Mouse (Mus musculus) adrenal gland, adult 18-20 months (tissue): Measurements from ENCODE around the gene Arpc5l. TPM values are rescaled to one million over a fixed set of nuclear protein-coding genes. Genes with fewer than 3 reads are reported as not detected.

Experiments
- total RNA-seq, 2 experiments: library from RNA; stranded (reverse); gene quantifications; 1 replicate in 1 of 2; 2 replicates in 1 of 2; pipeline ENCODE4 v1.2.3; 2021

Gene Arpc5l
- total RNA-seq, 2 experiments from 2014 or later: 82.3 to 82.5 TPM

Other genes with a start within 250 kb of the Arpc5l start
- gene Nr6a1, start 77.7 kb upstream of the Arpc5l start, total RNA-seq: 1 to 10 TPM; 6.7 to 8.5 TPM
- 10 to 100 TPM in 1 of 2 experiments, 1 to 10 TPM in 1; 6.3 to 12.2 TPM for gene Olfml2a, start 73.4 kb upstream of the Arpc5l start, total RNA-seq
- under 1 TPM; 0.53 to 0.61 TPM for gene Wdr38, start 7.9 kb upstream of the Arpc5l start, total RNA-seq
- 100 to 1,000 TPM; 442 to 451 TPM for gene Rpl35, start 276 bp downstream of the Arpc5l start, total RNA-seq
- 10 to 100 TPM; 23.9 to 24.1 TPM for gene Golga1, start 60.2 kb downstream of the Arpc5l start, total RNA-seq
- gene Scai, start 185.4 kb downstream of the Arpc5l start, total RNA-seq: 1 to 10 TPM; 5.5 to 6.2 TPM
- gene Ppp6c, start 221.1 kb downstream of the Arpc5l start, total RNA-seq: 100 to 1,000 TPM in 1 of 2 experiments, 10 to 100 TPM in 1; 94.5 to 103 TPM